Mouse (Mus musculus) lung, postnatal 0 days (tissue): ENCODE data around the gene Cbfb. TPM values are rescaled to one million over a fixed set of nuclear protein-coding genes. Genes with fewer than 3 reads are reported as not detected.
"Not testable (repeated sequence)": the region's sequence is repeated elsewhere in the genome, so short reads cannot be mapped to it uniquely, and the experiment has no call there.

ENCODE experiments used
- ATAC-seq: fragments of 200-750 bp; cut with Nextera tagmentation; 2 replicates; pipeline ENCODE4 v1.8.0; 2017; ENCODE audit warnings: moderate library complexity
- DNase-seq: peaks from one replicate; pipeline ENCODE4 v3.0.0-alpha.2; 2016; ENCODE audit warnings: low spot score
- H3K27ac ChIP-seq: fragments of 300-500 bp; sonication (generic); 2 replicates; pipeline ENCODE4 v1.5.1; 2014; ENCODE audit warnings: antibody characterized with exemption, mild to moderate bottlenecking, low read length, mixed read lengths
- H3K27me3 ChIP-seq: fragments of 300-500 bp; sonication (generic); replicated peaks from 2 replicates; pipeline ENCODE4 v1.6.1; 2014; ENCODE audit warnings: low read length, mixed read lengths; ENCODE audit not compliant: insufficient read depth
- H3K36me3 ChIP-seq: fragments of 300-500 bp; sonication (generic); 2 replicates; pipeline ENCODE4 v1.6.1; 2014; ENCODE audit warnings: low read length, mixed read lengths; ENCODE audit not compliant: insufficient read depth
- H3K4me1 ChIP-seq: fragments of 300-500 bp; sonication (generic); 2 replicates; pipeline ENCODE4 v1.6.1; 2014; ENCODE audit warnings: antibody characterized with exemption, low read depth, low read length, mixed read lengths; ENCODE audit not compliant: insufficient read depth
- H3K4me2 ChIP-seq: fragments of 300-500 bp; sonication (generic); replicated peaks from 2 replicates; pipeline ENCODE4 v1.6.1; 2014; ENCODE audit warnings: low read depth, mild to moderate bottlenecking, low read length, moderate library complexity, mixed read lengths
- H3K4me3 ChIP-seq: fragments of 300-500 bp; sonication (generic); 2 replicates; pipeline ENCODE4 v1.5.1; 2014; ENCODE audit warnings: low read depth, low read length
- H3K9ac ChIP-seq: fragments of 300-500 bp; sonication (generic); replicated peaks from 2 replicates; pipeline ENCODE4 v1.6.1; 2014; ENCODE audit warnings: low read depth, mild to moderate bottlenecking
- H3K9me3 ChIP-seq: fragments of 300-500 bp; sonication (generic); 2 replicates; pipeline ENCODE4 v1.6.1; 2016; ENCODE audit warnings: low read length, mixed read lengths
- CTCF ChIP-seq: IDR thresholded peaks from 2 replicates; pipeline ENCODE4 v1.5.1; 2016; ENCODE audit warnings: antibody characterized with exemption, mild to moderate bottlenecking
- EP300 ChIP-seq: IDR thresholded peaks from 2 replicates; pipeline ENCODE4 v1.6.1; 2016; ENCODE audit warnings: antibody characterized with exemption, mild to moderate bottlenecking, control low read depth
- WGBS: fragments of 180-500 bp; shearing (Covaris S2); extraction: QIAGEN DNeasy Blood & Tissue Kit; methylation state at CpG from one replicate; pipeline ENCODE4 v1.1.7; 2014; 5-methylcytosine and 5-hydroxymethylcytosine counted together
- polyA plus RNA-seq: library from polyadenylated mRNA; unstranded; fragments of >200 nt; fragmentation: Nextera tagmentation; extraction: Ambion mirVana; gene quantifications from 2 replicates; pipeline ENCODE4 v1.2.1, GENCODE M21; 2015

Gene Cbfb
- polyA plus RNA-seq, 1 experiment from 2014 or later: 29.0 TPM

GRCm38 (mm10) chr8:105172003-105172362 lies 1.5 kb downstream of the Cbfb start:
- Histone ChIP-seq H3K27ac (peak overlapping the region; percentile 98), H3K27me3 (no peaks in the 10 kb centered on the region)

GRCm38 (mm10) chr8:105175287-105175686 lies 4.8 kb downstream of the Cbfb start:
- not testable (repeated sequence) for H3K4me1 ChIP-seq, H3K27me3 ChIP-seq, ATAC-seq, H3K27ac ChIP-seq, H3K9ac ChIP-seq, H3K36me3 ChIP-seq, H3K4me2 ChIP-seq, DNase-seq, H3K9me3 ChIP-seq, H3K4me3 ChIP-seq
- WGBS: 98% methylated on average over 3 of the region's 3 CpGs

More at GRCm38 (mm10) chr8:105172003-105172362, 1.5 kb downstream of the Cbfb start:
- 18% methylated on average over 6 of the region's 6 CpGs for whole genome bisulfite sequencing
- peak; percentile 15 for DNase-seq
- no peak for ATAC-seq
- H3K4me2 ChIP-seq: peak overlapping the region; percentile 67
- no peaks in the 10 kb centered on the region for H3K9me3 ChIP-seq
- peak overlapping the region; percentile 96 for H3K4me3 ChIP-seq
- H3K4me1 ChIP-seq: peaks cover 4% of the 10 kb centered on the region; the same call in 1 of the 2 replicates
- no peaks in the 10 kb centered on the region for H3K36me3 ChIP-seq
- peak overlapping the region; percentile 87 for H3K9ac ChIP-seq
- TF ChIP-seq CTCF (no peak), EP300 (no peak)

- Histone ChIP-seq H3K4me3 (no peak overlapping the region), H3K4me1 (no peaks in the 10 kb centered on the region), H3K27ac (no peak overlapping the region), H3K27me3 (no peaks in the 10 kb centered on the region), H3K4me2 (no peak overlapping the region), H3K9ac (no peak overlapping the region), H3K36me3 (0 out of 2 replicates have a peak, but pooled peaks cover 5% of the 10 kb centered on the region), H3K9me3 (no peaks in the 10 kb centered on the region)
- TF ChIP-seq CTCF: no peak
- TF ChIP-seq EP300: no peak
- no peak for ATAC-seq
- DNase-seq: no peak
- 86% methylated on average over 6 of the region's 6 CpGs for WGBS
These were observed 7.8 kb downstream of the Cbfb start for GRCm38 (mm10) chr8:105178211-105178800.

- ATAC-seq (no peak), DNase-seq (no peak)
- H3K27ac ChIP-seq: no peak overlapping the region
- H3K9ac ChIP-seq: no peak overlapping the region
- H3K4me2 ChIP-seq: no peak overlapping the region
- H3K36me3 ChIP-seq: 0 out of 2 replicates have a peak, but pooled peaks cover 5% of the 10 kb centered on the region
- TF ChIP-seq CTCF (no peak), EP300 (no peak)
- no peaks in the 10 kb centered on the region for H3K4me1 ChIP-seq
- H3K27me3 ChIP-seq: no peaks in the 10 kb centered on the region
- no peak overlapping the region for H3K4me3 ChIP-seq
- H3K9me3 ChIP-seq: no peaks in the 10 kb centered on the region
- 85% methylated on average over 1 of the region's 1 CpGs for WGBS
These were observed 11.7 kb downstream of the Cbfb start for GRCm38 (mm10) chr8:105182201-105182600.

DNA sequence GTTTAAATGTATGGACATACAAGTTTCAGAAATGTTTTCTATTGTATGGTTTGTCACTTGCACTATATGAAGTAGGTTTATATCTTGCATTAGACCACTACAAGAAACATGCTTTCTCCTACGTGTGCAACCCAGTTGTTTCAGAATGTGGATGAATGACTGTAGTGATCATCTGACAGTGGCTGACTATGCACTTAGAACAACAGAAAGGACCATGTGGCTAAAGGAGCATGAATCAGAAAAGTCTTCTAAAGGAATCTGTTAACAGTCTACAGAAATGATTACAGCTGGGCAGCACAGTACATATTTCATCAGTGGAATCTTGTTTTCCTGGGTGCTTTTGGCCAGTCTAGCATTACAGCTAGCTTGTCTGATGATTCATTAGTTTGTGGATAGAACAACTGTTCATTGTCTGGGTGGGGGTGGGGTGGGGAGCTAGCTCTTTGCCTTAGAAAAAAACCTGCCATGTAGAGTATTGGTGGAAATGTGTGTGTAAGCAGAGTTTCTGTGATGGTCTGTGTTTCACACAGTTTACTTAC lies 16.1 kb downstream of the Cbfb start:
- WGBS: 60% methylated on average over 1 of the region's 1 CpGs
- ATAC-seq: no peak
- peak; percentile 18 for DNase-seq

GRCm38 (mm10) chr8:105192182-105192581 lies 21.7 kb downstream of the Cbfb start:
- Histone ChIP-seq H3K27ac (no peak overlapping the region), H3K27me3 (no peaks in the 10 kb centered on the region), H3K9ac (no peak overlapping the region), H3K9me3 (no peaks in the 10 kb centered on the region), H3K4me3 (no peak overlapping the region), H3K4me1 (no peaks in the 10 kb centered on the region), H3K4me2 (no peak overlapping the region), H3K36me3 (peaks cover 5% of the 10 kb centered on the region)
- WGBS: 93% methylated on average over 5 of the region's 5 CpGs
- TF ChIP-seq EP300: no peak
- TF ChIP-seq CTCF: no peak
- no peak for DNase-seq
- ATAC-seq: no peak

More for the DNA sequence above, 16.1 kb downstream of the Cbfb start:
- H3K4me1 ChIP-seq: no peaks in the 10 kb centered on the region
- H3K9me3 ChIP-seq: no peaks in the 10 kb centered on the region
- no peak overlapping the region for H3K4me2 ChIP-seq
- H3K27ac ChIP-seq: no peak overlapping the region
- H3K27me3 ChIP-seq: no peaks in the 10 kb centered on the region
- no peak overlapping the region for H3K4me3 ChIP-seq
- no peak overlapping the region for H3K9ac ChIP-seq
- TF ChIP-seq EP300: no peak
- no peak for TF ChIP-seq CTCF
- no peaks in the 10 kb centered on the region for H3K36me3 ChIP-seq
